Mouse (Mus musculus): ENCODE measurements around the gene Hsf2. TPM values are rescaled to one million over a fixed set of nuclear protein-coding genes. Genes with fewer than 3 reads are reported as not detected.

Gene Hsf2
- polyA plus RNA-seq, 1 experiment: 20.9 TPM

- no peak for TF ChIP-seq CTCF (IDR thresholded peaks at IDR 0.05; ENCODE audit: extremely low read depth, insufficient read depth, low read length)
- no peak for TF ChIP-seq POLR2A (IDR thresholded peaks at IDR 0.05; ENCODE audit: extremely low read depth, insufficient read depth, low read length)
- H3K4me3 ChIP-seq (ENCODE audit: insufficient read depth, low read length): no peak overlapping the region
Measured at GRCm38 (mm10) chr10:57477121-57477843, 8.9 kb upstream of the Hsf2 start.

DNA sequence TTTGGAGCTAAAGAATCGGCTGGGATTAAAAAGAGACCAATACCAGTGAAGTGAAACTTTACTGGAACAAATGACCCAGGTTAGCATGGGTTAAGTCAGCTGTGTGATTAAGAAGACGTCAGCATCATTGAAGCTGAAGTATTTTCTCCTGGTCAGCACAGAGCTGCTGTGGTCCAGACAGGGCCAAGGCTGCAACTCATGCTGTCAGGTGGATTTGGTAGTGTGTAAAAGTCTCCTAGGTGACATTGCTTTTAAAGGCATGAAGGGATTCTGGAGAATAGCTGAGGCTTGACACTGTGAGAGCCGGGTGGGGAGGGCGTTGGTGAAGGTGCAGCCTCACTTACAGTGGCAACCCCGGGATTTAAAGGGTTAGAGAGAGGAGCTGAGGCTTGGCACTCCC, 4.5 kb upstream of the Hsf2 start:
- TF ChIP-seq CTCF (IDR thresholded peaks at IDR 0.05; ENCODE audit: extremely low read depth, insufficient read depth, low read length) (no peak), POLR2A (IDR thresholded peaks at IDR 0.05; ENCODE audit: extremely low read depth, insufficient read depth, low read length) (no peak)
- no peak overlapping the region for H3K27ac ChIP-seq (ENCODE audit: insufficient read depth, low read length)
- H3K4me1 ChIP-seq (ENCODE audit: control insufficient read depth, insufficient read depth, low read length): no peaks in the 10 kb centered on the region
- H3K4me3 ChIP-seq (ENCODE audit: insufficient read depth, low read length): no peak overlapping the region

More at GRCm38 (mm10) chr10:57477121-57477843, 8.9 kb upstream of the Hsf2 start:
- no peak overlapping the region for H3K27ac ChIP-seq (ENCODE audit: insufficient read depth, low read length)
- no peaks in the 10 kb centered on the region; the same call in 1 of the 2 replicates for H3K4me1 ChIP-seq (ENCODE audit: control insufficient read depth, insufficient read depth, low read length)

DNA sequence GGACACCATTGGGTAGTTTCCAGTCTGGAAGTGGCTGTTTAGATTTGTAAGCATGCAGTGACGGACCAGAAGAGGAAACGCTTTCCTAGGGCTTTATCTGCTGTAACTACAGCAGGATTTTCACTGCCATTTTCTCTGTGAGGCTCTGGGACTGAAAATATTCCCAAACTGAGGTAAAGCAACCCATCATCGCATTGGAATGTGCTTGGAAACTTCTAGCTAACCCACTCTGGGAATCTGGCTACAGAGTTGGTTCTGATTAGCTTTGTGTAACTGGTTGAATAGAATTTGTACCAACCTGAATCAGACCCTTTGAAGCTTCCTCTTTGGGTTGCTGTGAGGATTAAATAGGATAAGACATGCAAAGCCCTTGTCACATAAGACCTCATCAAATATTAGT, 1.4 kb upstream of the Hsf2 start:
- Histone ChIP-seq H3K4me1 (ENCODE audit: control insufficient read depth, insufficient read depth, low read length) (no peaks in the 10 kb centered on the region), H3K4me3 (ENCODE audit: insufficient read depth, low read length) (no peak overlapping the region), H3K27ac (ENCODE audit: insufficient read depth, low read length) (no peak overlapping the region)
- TF ChIP-seq POLR2A (IDR thresholded peaks at IDR 0.05; ENCODE audit: extremely low read depth, insufficient read depth, low read length) (no peak), CTCF (IDR thresholded peaks at IDR 0.05; ENCODE audit: extremely low read depth, insufficient read depth, low read length) (no peak)

DNA sequence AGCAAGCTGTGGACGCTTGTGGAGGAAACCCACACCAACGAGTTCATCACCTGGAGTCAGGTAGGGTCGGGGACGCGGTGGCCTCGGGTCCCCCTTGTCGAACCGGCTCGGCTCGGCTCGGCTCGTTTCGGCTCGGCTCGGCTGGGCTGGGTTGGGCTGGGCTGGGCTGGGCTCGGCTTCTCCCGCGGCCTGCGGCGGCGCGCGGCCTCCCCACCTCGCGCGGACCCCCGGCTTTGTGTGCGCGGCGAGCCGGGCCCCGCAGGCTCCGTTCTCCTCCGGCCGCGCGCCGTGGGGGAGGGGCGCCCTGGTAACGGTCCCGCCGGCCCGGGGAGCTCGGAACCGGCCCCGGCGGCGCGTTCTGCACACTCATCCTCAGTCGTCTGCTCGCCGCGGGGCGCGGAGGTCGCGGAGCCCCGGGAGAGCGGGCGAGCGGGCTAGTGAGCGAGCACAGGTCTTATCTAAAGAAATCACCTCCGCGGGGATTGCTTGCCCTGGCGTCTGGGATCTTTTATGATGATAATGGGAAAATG, 422 bp downstream of the Hsf2 start:
- peak overlapping the region; percentile 85 for H3K27ac ChIP-seq (ENCODE audit: insufficient read depth, low read length)
- H3K4me3 ChIP-seq (ENCODE audit: insufficient read depth, low read length): peak overlapping the region; percentile 78
- H3K4me1 ChIP-seq (ENCODE audit: control insufficient read depth, insufficient read depth, low read length): no peaks in the 10 kb centered on the region
- TF ChIP-seq POLR2A (IDR thresholded peaks at IDR 0.05; ENCODE audit: extremely low read depth, insufficient read depth, low read length) (0 out of 2 replicates have a peak, but pooled peaks have one; percentile 24), CTCF (IDR thresholded peaks at IDR 0.05; ENCODE audit: extremely low read depth, insufficient read depth, low read length) (no peak)

DNA sequence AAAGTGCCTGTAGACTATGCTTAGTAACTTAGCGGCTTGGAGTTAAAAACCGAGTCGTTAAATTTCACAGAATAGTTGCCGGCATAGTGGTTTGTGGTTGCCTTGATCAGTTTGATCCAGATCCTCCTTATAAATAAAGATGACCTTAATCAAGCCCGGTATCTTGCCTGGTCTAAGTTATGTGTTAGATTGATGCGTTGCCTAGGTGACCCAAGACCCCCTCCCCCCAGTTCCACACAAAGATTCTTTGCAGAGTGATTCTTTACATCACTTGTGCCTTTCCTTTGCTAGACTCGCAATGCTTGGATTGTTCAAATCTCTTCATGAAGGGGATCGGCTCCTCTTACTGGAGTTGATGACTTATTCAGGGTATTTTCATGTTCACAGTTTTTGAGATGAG, 1.0 kb downstream of the Hsf2 start:
- TF ChIP-seq CTCF (IDR thresholded peaks at IDR 0.05; ENCODE audit: extremely low read depth, insufficient read depth, low read length) (no peak), POLR2A (IDR thresholded peaks at IDR 0.05; ENCODE audit: extremely low read depth, insufficient read depth, low read length) (no peak)
- no peaks in the 10 kb centered on the region for H3K4me1 ChIP-seq (ENCODE audit: control insufficient read depth, insufficient read depth, low read length)

GRCm38 (mm10) chr10:57488591-57488990, 2.4 kb downstream of the Hsf2 start:
- no peaks in the 10 kb centered on the region for H3K4me1 ChIP-seq (ENCODE audit: control insufficient read depth, insufficient read depth, low read length)
- TF ChIP-seq CTCF (IDR thresholded peaks at IDR 0.05; ENCODE audit: extremely low read depth, insufficient read depth, low read length) (no peak), POLR2A (IDR thresholded peaks at IDR 0.05; ENCODE audit: extremely low read depth, insufficient read depth, low read length) (no peak)
- H3K27ac ChIP-seq (ENCODE audit: insufficient read depth, low read length): no peak overlapping the region
- H3K4me3 ChIP-seq (ENCODE audit: insufficient read depth, low read length): no peak overlapping the region; the same call in 1 of the 2 replicates

More for the DNA sequence above, 1.0 kb downstream of the Hsf2 start:
- Histone ChIP-seq H3K27ac (ENCODE audit: insufficient read depth, low read length) (no peak overlapping the region), H3K4me3 (ENCODE audit: insufficient read depth, low read length) (peak overlapping the region; percentile 78)

GRCm38 (mm10) chr10:57492050-57492449, 5.9 kb downstream of the Hsf2 start:
- TF ChIP-seq CTCF (IDR thresholded peaks at IDR 0.05; ENCODE audit: extremely low read depth, insufficient read depth, low read length) (no peak), POLR2A (IDR thresholded peaks at IDR 0.05; ENCODE audit: extremely low read depth, insufficient read depth, low read length) (no peak)
- no peak overlapping the region for H3K27ac ChIP-seq (ENCODE audit: insufficient read depth, low read length)
- no peaks in the 10 kb centered on the region; the same call in 1 of the 2 replicates for H3K4me1 ChIP-seq (ENCODE audit: control insufficient read depth, insufficient read depth, low read length)
- no peak overlapping the region for H3K4me3 ChIP-seq (ENCODE audit: insufficient read depth, low read length)

- H3K4me1 ChIP-seq (ENCODE audit: control insufficient read depth, insufficient read depth, low read length): no peaks in the 10 kb centered on the region; the same call in 1 of the 2 replicates
- H3K27ac ChIP-seq (ENCODE audit: insufficient read depth, low read length): no peak overlapping the region
- no peak for TF ChIP-seq POLR2A (IDR thresholded peaks at IDR 0.05; ENCODE audit: extremely low read depth, insufficient read depth, low read length)
- no peak for TF ChIP-seq CTCF (IDR thresholded peaks at IDR 0.05; ENCODE audit: extremely low read depth, insufficient read depth, low read length)
- H3K4me3 ChIP-seq (ENCODE audit: insufficient read depth, low read length): no peak overlapping the region
Measured at GRCm38 (mm10) chr10:57499414-57500156, 13.4 kb downstream of the Hsf2 start.

- H3K27ac ChIP-seq (ENCODE audit: insufficient read depth, low read length): no peak overlapping the region
- H3K4me1 ChIP-seq (ENCODE audit: control insufficient read depth, insufficient read depth, low read length): no peaks in the 10 kb centered on the region
- TF ChIP-seq CTCF (IDR thresholded peaks at IDR 0.05; ENCODE audit: extremely low read depth, insufficient read depth, low read length) (no peak), POLR2A (IDR thresholded peaks at IDR 0.05; ENCODE audit: extremely low read depth, insufficient read depth, low read length) (no peak)
- H3K4me3 ChIP-seq (ENCODE audit: insufficient read depth, low read length): no peak overlapping the region
Measured at GRCm38 (mm10) chr10:57514616-57515015, 28.4 kb downstream of the Hsf2 start.

Data from cortical plate, adult 2 months (tissue).